Mouse (Mus musculus): ENCODE results near the gene Mau2.

- TF ChIP-seq POLR2A (IDR thresholded peaks at IDR 0.05; ENCODE audit: borderline replicate concordance, control insufficient read depth, low read depth, low read length) (no peak), CTCF (IDR thresholded peaks at IDR 0.05; ENCODE audit: control insufficient read depth, insufficient read depth, low read length) (no peak)
Measured at GRCm38 (mm10) chr8:69995422-69995775, 47.1 kb downstream of the Mau2 start.

Data from bone marrow, adult 2 months (tissue).